Mouse (Mus musculus): ENCODE results near the gene Acot2. TPM values are rescaled to one million over a fixed set of nuclear protein-coding genes. Genes with fewer than 3 reads are reported as not detected.
"Not testable (repeated sequence)": the region's sequence is repeated elsewhere in the genome, so short reads cannot be mapped to it uniquely, and the experiment has no call there.

Gene Acot2
- polyA plus RNA-seq, 1 experiment from 2014 or later = 22.5 TPM

DNA sequence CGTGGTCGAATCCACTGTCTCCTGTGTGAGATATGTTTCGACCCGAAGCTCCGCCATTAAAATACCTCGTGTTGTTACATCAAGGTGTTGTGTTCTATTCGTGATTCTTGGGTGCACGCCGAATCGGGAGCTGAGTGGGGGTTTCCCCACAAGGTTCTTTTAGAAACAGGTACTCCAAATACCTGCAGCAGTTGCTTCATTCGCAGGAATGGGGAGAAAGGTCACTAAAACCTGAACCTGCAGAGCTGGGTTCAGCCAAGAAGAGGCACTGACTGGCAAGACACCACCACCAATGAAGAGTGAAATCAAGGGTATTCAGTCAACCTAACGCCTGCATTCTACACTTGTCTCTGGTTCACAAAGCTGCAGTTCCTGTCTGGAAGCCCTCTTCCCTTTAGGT lies 20.6 kb downstream of the Acot2 start:
- DNase-seq (ENCODE audit: low spot score) (no peak), ATAC-seq (replicated peaks; ENCODE audit: low FRiP score) (no peak)
- no peak overlapping the region for H3K27ac ChIP-seq (ENCODE audit: low read depth, low read length)
- H3K36me3 ChIP-seq (ENCODE audit: control insufficient read depth, insufficient read depth, low read length) = no peaks in the 10 kb centered on the region; the same call in 1 of the 2 replicates
- H3K4me1 ChIP-seq (replicated peaks; ENCODE audit: control insufficient read depth, insufficient read depth, low read length) = no peaks in the 10 kb centered on the region
- 86% methylated on average over 10 of the region's 12 CpGs for WGBS
- no peak overlapping the region for H3K4me2 ChIP-seq
- no peaks in the 10 kb centered on the region for H3K9me3 ChIP-seq (ENCODE audit: control insufficient read depth, low read length)
- no peak overlapping the region for H3K4me3 ChIP-seq (ENCODE audit: low read depth, low read length)
- H3K9ac ChIP-seq (ENCODE audit: low read depth, low read length) = no peak overlapping the region
- H3K27me3 ChIP-seq (replicated peaks; ENCODE audit: control insufficient read depth, insufficient read depth, low read length) = peaks cover 11% of the 10 kb centered on the region; the same call in 1 of the 2 replicates

- Histone ChIP-seq H3K4me1 (replicated peaks; ENCODE audit: control insufficient read depth, insufficient read depth, low read length) (no peaks in the 10 kb centered on the region), H3K4me3 (ENCODE audit: low read depth, low read length) (peak overlapping the region; percentile 42; the same call in 1 of the 2 replicates), H3K27me3 (replicated peaks; ENCODE audit: control insufficient read depth, insufficient read depth, low read length) (peaks cover 11% of the 10 kb centered on the region; the same call in 1 of the 2 replicates), H3K4me2 (peak overlapping the region; percentile 56), H3K27ac (ENCODE audit: low read depth, low read length) (no peak overlapping the region), H3K9me3 (ENCODE audit: control insufficient read depth, low read length) (no peaks in the 10 kb centered on the region), H3K9ac (ENCODE audit: low read depth, low read length) (no peak overlapping the region), H3K36me3 (ENCODE audit: control insufficient read depth, insufficient read depth, low read length) (no peaks in the 10 kb centered on the region; the same call in 1 of the 2 replicates)
- no peak for ATAC-seq (replicated peaks; ENCODE audit: low FRiP score)
- no peak for DNase-seq (ENCODE audit: low spot score)
- 69% methylated on average over 8 of the region's 8 CpGs for WGBS
Observed at GRCm38 (mm10) chr12:84008729-84009128, 21.1 kb downstream of the Acot2 start.

DNA sequence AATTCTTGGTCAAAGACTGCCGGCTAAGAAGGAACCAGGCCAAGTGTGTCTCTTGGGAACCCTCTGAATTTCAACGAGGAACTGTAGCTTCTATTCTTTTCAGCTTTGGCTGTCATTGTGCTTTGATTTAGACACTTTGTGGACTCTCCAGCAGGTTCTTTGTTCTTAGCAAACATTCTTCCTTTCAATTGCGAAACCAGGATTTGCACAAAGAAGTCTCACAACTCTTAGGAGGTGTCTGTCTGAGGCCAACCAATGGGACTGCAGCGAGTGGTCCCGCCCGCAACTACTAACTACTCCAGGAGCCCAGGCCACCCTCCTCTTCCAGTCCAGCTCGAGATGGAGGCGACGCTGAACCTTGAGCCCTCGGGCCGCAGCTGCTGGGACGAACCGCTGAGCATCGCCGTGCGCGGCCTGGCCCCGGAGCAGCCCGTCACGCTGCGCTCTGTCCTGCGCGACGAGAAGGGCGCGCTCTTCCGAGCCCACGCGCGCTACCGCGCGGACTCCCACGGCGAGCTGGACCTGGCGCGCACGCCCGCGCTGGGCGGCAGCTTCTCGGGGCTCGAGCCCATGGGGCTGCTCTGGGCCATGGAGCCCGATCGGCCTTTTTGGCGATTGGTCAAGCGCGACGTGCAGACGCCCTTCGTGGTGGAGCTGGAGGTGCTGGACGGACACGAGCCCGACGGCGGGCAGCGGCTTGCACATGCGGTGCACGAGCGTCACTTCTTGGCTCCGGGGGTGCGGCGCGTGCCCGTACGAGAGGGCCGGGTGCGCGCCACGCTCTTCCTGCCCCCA lies 21.7 kb downstream of the Acot2 start, which contains the start of gene Acot1:
Gene Acot1, plus strand, starts transcription at position 320 of the 795 bp plus-strand sequence.
- not testable (repeated sequence) for H3K9ac ChIP-seq (ENCODE audit: low read depth, low read length); H3K27ac ChIP-seq (ENCODE audit: low read depth, low read length); DNase-seq (ENCODE audit: low spot score); H3K4me1 ChIP-seq (replicated peaks; ENCODE audit: control insufficient read depth, insufficient read depth, low read length); H3K9me3 ChIP-seq (ENCODE audit: control insufficient read depth, low read length); H3K36me3 ChIP-seq (ENCODE audit: control insufficient read depth, insufficient read depth, low read length)
- Histone ChIP-seq H3K4me2 (peak within 1 kb of the TSS; percentile 56), H3K4me3 (ENCODE audit: low read depth, low read length) (peak within 1 kb of the TSS; percentile 42), H3K27me3 (replicated peaks; ENCODE audit: control insufficient read depth, insufficient read depth, low read length) (peaks cover 11% of the 10 kb centered on the region; the same call in 1 of the 2 replicates)
- ATAC-seq (replicated peaks; ENCODE audit: low FRiP score) = peak; percentile 68
- 3% methylated on average over 56 of the region's 70 CpGs for WGBS

DNA sequence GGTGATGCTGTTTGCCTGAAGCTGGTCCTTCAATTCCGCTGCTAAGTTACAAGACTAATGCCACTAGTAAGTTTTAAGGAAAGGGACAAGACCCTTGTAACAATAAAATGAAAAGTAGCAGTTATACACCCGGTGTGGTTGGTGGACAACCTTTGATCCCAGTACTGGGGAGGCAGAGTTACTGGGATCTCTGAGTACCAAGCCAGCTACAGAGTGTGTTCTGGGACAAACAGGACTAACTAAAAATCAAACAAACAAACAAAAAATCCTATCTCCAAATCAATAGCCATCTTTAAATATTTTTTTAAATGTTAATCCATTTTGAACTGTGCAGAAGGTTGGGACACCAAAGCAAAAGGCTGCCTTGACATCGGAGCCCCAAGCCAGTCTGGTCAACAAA lies 22.5 kb downstream of the Acot2 start:
- H3K4me3 ChIP-seq (ENCODE audit: low read depth, low read length) = peak overlapping the region; percentile 42
- H3K4me1 ChIP-seq (replicated peaks; ENCODE audit: control insufficient read depth, insufficient read depth, low read length) = no peaks in the 10 kb centered on the region
- H3K9ac ChIP-seq (ENCODE audit: low read depth, low read length) = no peak overlapping the region
- ATAC-seq (replicated peaks; ENCODE audit: low FRiP score) = no peak
- no peak for DNase-seq (ENCODE audit: low spot score)
- H3K4me2 ChIP-seq = peak overlapping the region; percentile 56
- no peaks in the 10 kb centered on the region for H3K9me3 ChIP-seq (ENCODE audit: control insufficient read depth, low read length)
- no peak overlapping the region; the same call in 1 of the 2 replicates for H3K27ac ChIP-seq (ENCODE audit: low read depth, low read length)
- H3K27me3 ChIP-seq (replicated peaks; ENCODE audit: control insufficient read depth, insufficient read depth, low read length) = peaks cover 11% of the 10 kb centered on the region; the same call in 1 of the 2 replicates
- 80% methylated on average over 3 of the region's 3 CpGs for WGBS
- H3K36me3 ChIP-seq (ENCODE audit: control insufficient read depth, insufficient read depth, low read length) = no peaks in the 10 kb centered on the region; the same call in 1 of the 2 replicates

GRCm38 (mm10) chr12:84011251-84012040 lies 23.8 kb downstream of the Acot2 start:
- Histone ChIP-seq H3K4me3 (ENCODE audit: low read depth, low read length) (no peak overlapping the region), H3K9me3 (ENCODE audit: control insufficient read depth, low read length) (no peaks in the 10 kb centered on the region), H3K4me2 (peak overlapping the region; percentile 56; the same call in 1 of the 2 replicates), H3K4me1 (replicated peaks; ENCODE audit: control insufficient read depth, insufficient read depth, low read length) (no peaks in the 10 kb centered on the region), H3K27me3 (replicated peaks; ENCODE audit: control insufficient read depth, insufficient read depth, low read length) (peaks cover 11% of the 10 kb centered on the region; the same call in 1 of the 2 replicates), H3K27ac (ENCODE audit: low read depth, low read length) (no peak overlapping the region), H3K36me3 (ENCODE audit: control insufficient read depth, insufficient read depth, low read length) (no peaks in the 10 kb centered on the region; the same call in 1 of the 2 replicates), H3K9ac (ENCODE audit: low read depth, low read length) (no peak overlapping the region)
- DNase-seq (ENCODE audit: low spot score) (no peak), ATAC-seq (replicated peaks; ENCODE audit: low FRiP score) (no peak)
- WGBS = 64% methylated on average over 12 of the region's 12 CpGs

DNA sequence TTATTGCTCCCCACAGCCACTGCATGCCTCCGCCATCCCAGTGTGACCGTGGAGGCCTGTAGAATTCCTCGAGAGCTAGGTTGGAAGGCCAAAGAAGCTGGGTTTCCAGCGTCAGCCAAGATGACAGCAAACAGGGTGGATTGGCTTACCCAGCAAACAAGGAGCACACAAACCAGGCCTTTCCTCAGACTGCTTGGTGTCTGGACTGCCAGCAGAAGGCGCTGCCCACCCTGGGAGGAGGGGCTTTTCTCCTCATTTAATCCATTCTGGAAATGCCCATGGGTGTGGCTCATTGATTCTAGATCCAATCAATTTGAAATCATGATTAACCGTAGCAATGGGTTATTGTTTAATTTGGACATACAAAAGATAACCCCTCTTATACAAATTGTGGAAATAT lies 25.5 kb downstream of the Acot2 start:
- no peaks in the 10 kb centered on the region; the same call in 1 of the 2 replicates for H3K36me3 ChIP-seq (ENCODE audit: control insufficient read depth, insufficient read depth, low read length)
- no peak for DNase-seq (ENCODE audit: low spot score)
- no peak overlapping the region for H3K9ac ChIP-seq (ENCODE audit: low read depth, low read length)
- peaks cover 11% of the 10 kb centered on the region; the same call in 1 of the 2 replicates for H3K27me3 ChIP-seq (replicated peaks; ENCODE audit: control insufficient read depth, insufficient read depth, low read length)
- H3K9me3 ChIP-seq (ENCODE audit: control insufficient read depth, low read length) = no peaks in the 10 kb centered on the region
- H3K4me3 ChIP-seq (ENCODE audit: low read depth, low read length) = no peak overlapping the region
- no peak overlapping the region for H3K27ac ChIP-seq (ENCODE audit: low read depth, low read length)
- 71% methylated on average over 6 of the region's 6 CpGs for WGBS
- no peak overlapping the region for H3K4me2 ChIP-seq
- no peak for ATAC-seq (replicated peaks; ENCODE audit: low FRiP score)
- no peaks in the 10 kb centered on the region for H3K4me1 ChIP-seq (replicated peaks; ENCODE audit: control insufficient read depth, insufficient read depth, low read length)

- Histone ChIP-seq H3K36me3 (ENCODE audit: control insufficient read depth, insufficient read depth, low read length) (no peaks in the 10 kb centered on the region; the same call in 1 of the 2 replicates), H3K27ac (ENCODE audit: low read depth, low read length) (no peak overlapping the region), H3K4me3 (ENCODE audit: low read depth, low read length) (no peak overlapping the region), H3K4me2 (no peak overlapping the region), H3K4me1 (replicated peaks; ENCODE audit: control insufficient read depth, insufficient read depth, low read length) (no peaks in the 10 kb centered on the region), H3K27me3 (replicated peaks; ENCODE audit: control insufficient read depth, insufficient read depth, low read length) (peaks cover 11% of the 10 kb centered on the region; the same call in 1 of the 2 replicates), H3K9me3 (ENCODE audit: control insufficient read depth, low read length) (no peaks in the 10 kb centered on the region), H3K9ac (ENCODE audit: low read depth, low read length) (no peak overlapping the region)
- ATAC-seq (replicated peaks; ENCODE audit: low FRiP score) (no peak), DNase-seq (ENCODE audit: low spot score) (no peak)
- 87% methylated on average over 7 of the region's 7 CpGs for WGBS
Observed at GRCm38 (mm10) chr12:84013701-84014100, 26.0 kb downstream of the Acot2 start.

GRCm38 (mm10) chr12:84020528-84020927 lies 32.9 kb downstream of the Acot2 start:
- 51% methylated on average over 7 of the region's 7 CpGs for WGBS
- H3K4me2 ChIP-seq; H3K9ac ChIP-seq (ENCODE audit: low read depth, low read length); H3K9me3 ChIP-seq (ENCODE audit: control insufficient read depth, low read length); H3K27ac ChIP-seq (ENCODE audit: low read depth, low read length); H3K36me3 ChIP-seq (ENCODE audit: control insufficient read depth, insufficient read depth, low read length); H3K4me1 ChIP-seq (replicated peaks; ENCODE audit: control insufficient read depth, insufficient read depth, low read length); H3K4me3 ChIP-seq (ENCODE audit: low read depth, low read length); DNase-seq (ENCODE audit: low spot score); H3K27me3 ChIP-seq (replicated peaks; ENCODE audit: control insufficient read depth, insufficient read depth, low read length): not testable (repeated sequence)
- peak; percentile 65 for ATAC-seq (replicated peaks; ENCODE audit: low FRiP score)

Data from liver, embryonic 11.5 days (tissue).